Mouse (Mus musculus) CD4-positive, CD25-positive, alpha-beta regulatory T cell (primary cell): Measurements from ENCODE around the gene St6galnac1. TPM values are rescaled to one million over a fixed set of nuclear protein-coding genes. Genes with fewer than 3 reads are reported as not detected.

Experiments used
- polyA plus RNA-seq: library from polyadenylated mRNA; unstranded; fragments of 100-300 nt; shearing (Covaris generic); gene quantifications from one replicate; pipeline ENCODE4 v1.2.1, GENCODE M21; 2017

Gene St6galnac1
- not detected for polyA plus RNA-seq

GRCm38 (mm10) chr11:116775407-116775806 is at the start of gene St6galnac1:
St6galnac1 (minus strand) TSS chr11:116775507.

Other genes with a start within 250 kb of the St6galnac1 start
- 0.17 TPM for gene Sphk1, start 244.6 kb downstream of the St6galnac1 start, polyA plus RNA-seq
- gene Ube2o, start 194.1 kb downstream of the St6galnac1 start, polyA plus RNA-seq = 11.7 TPM
- gene Aanat, start 189.1 kb downstream of the St6galnac1 start, polyA plus RNA-seq = not detected
- 12.4 TPM for gene Rhbdf2, start 148.5 kb downstream of the St6galnac1 start, polyA plus RNA-seq
- gene Prcd, start 122.0 kb downstream of the St6galnac1 start, polyA plus RNA-seq = 0.23 TPM
- gene Cygb, start 121.2 kb downstream of the St6galnac1 start, polyA plus RNA-seq = not detected
- gene Mxra7, start 52.5 kb upstream of the St6galnac1 start, polyA plus RNA-seq = 0.08 TPM
- gene Mettl23, start 67.8 kb upstream of the St6galnac1 start, polyA plus RNA-seq = 208 TPM
- gene Jmjd6, start 67.9 kb upstream of the St6galnac1 start, polyA plus RNA-seq = 73.1 TPM
- gene Mfsd11, start 76.9 kb upstream of the St6galnac1 start, polyA plus RNA-seq = 24.5 TPM
- 471 TPM for gene Srsf2, start 77.6 kb upstream of the St6galnac1 start, polyA plus RNA-seq
- not detected for gene Mgat5b, start 143.4 kb upstream of the St6galnac1 start, polyA plus RNA-seq